Mouse (Mus musculus) C2C12 (cell line): Measurements from ENCODE around the gene Stim1.

Experiments used
- CEBPB ChIP-seq: IDR thresholded peaks from one replicate; pipeline ENCODE4 v1.6.1; 2011; ENCODE audit warnings: low read depth, mild to moderate bottlenecking, control low read depth, moderate library complexity
- CTCF ChIP-seq: IDR thresholded peaks from one replicate; pipeline ENCODE4 v1.5.1; 2011; ENCODE audit not compliant: control insufficient read depth, insufficient read depth, insufficient read length
- MYOG ChIP-seq: IDR thresholded peaks from one replicate; pipeline ENCODE4 v1.6.1; 2011; ENCODE audit not compliant: control insufficient read depth, insufficient read length; ENCODE audit errors: extremely low read depth
- USF1 ChIP-seq: IDR thresholded peaks from one replicate; pipeline ENCODE4 v1.6.1; 2011; ENCODE audit warnings: low read depth, mild to moderate bottlenecking, control low read depth, moderate library complexity

DNA sequence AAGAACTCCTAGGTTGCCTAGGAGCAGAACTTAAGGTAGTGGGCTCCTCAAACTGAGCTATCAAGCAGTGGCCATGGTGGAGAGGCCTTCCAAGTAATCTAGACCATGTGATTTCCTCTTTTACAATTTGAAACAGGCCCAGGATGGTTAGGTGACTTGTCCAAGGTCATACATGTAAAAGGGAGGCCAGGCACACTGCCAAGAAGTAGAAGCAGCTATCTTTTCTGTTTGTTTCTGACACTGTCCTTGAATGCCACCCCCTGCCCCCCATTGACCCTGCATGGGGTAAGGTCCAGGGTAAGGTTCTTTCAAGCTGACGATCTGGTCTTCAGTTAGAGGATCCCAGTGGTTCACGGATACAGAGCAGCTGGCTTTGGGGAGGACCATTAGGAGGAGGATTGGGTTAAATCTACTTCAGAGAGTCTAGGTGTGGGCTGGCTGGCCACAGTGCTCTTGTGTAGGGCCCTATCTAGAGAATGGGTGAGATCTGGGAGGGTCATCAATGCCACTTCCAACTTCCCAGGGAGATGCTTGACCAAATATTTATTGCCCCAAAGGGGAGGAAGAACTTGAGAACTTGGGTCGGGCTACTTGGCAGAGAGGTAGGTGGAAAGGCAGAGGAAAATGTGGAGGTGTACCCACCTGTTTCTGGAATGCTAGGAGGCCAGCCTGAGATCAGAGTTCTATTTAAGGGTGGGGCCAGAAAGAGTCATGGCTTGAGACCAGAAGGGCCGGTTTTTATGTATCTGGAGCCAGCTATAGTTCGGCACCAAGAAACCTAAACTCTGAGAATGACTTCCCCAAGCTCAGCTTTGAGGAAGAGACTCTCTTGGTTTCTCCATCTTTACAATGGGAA, 43.5 kb upstream of the Stim1 start:
- no peak for TF ChIP-seq CTCF
- no peak for TF ChIP-seq USF1
- TF ChIP-seq MYOG = no peak
- no peak for TF ChIP-seq CEBPB
